Mouse (Mus musculus): ENCODE results near the gene Ints6. TPM values are rescaled to one million over a fixed set of nuclear protein-coding genes. Genes with fewer than 3 reads are reported as not detected.

Ints6 gene
- polyA plus RNA-seq, 1 experiment: 4.8 TPM

DNA sequence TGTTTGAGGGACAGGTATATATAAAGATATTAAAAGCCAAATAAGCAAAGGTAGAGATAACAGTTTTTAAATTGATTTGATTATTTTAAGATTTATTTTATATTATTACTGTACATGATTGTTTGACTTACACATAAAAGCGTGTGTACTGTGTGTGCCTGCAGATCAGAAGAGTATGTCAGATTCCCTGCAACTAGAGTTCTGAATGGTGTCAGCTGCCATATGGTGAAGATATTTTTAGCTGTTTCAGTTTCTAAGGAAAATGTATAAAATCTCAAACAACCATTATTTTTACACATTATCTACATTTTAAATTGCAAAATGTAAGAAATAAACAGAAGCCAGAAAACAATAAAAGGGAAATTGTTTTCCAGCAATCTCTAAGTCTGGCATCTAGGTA lies 39.3 kb downstream of the Ints6 start:
- H3K27me3 ChIP-seq (ENCODE audit: control insufficient read depth, insufficient read depth, low read length): no peaks in the 10 kb centered on the region
- H3K27ac ChIP-seq (ENCODE audit: insufficient read depth, low read length): no peak overlapping the region
- H3K4me3 ChIP-seq (ENCODE audit: extremely low read depth, insufficient read depth, insufficient read length): no peak overlapping the region
- peaks cover 2% of the 10 kb centered on the region; the same call in 1 of the 2 replicates for H3K4me1 ChIP-seq (ENCODE audit: control insufficient read depth, insufficient read depth, insufficient read length)
- no peak for DNase-seq (ENCODE audit: low read depth in 1 of 2, low spot score in 2 of 2)
- H3K36me3 ChIP-seq (ENCODE audit: control insufficient read depth, insufficient read depth, low read length): no peaks in the 10 kb centered on the region; the same call in 1 of the 2 replicates
- WGBS: 89% methylated on average over 1 of the region's 1 CpGs
- TF ChIP-seq POLR2A (IDR thresholded peaks at IDR 0.05; ENCODE audit: low read depth, low read length) (no peak), CTCF (IDR thresholded peaks at IDR 0.05; ENCODE audit: extremely low read depth, insufficient read depth, insufficient read length, insufficient replicate concordance) (no peak)

DNA sequence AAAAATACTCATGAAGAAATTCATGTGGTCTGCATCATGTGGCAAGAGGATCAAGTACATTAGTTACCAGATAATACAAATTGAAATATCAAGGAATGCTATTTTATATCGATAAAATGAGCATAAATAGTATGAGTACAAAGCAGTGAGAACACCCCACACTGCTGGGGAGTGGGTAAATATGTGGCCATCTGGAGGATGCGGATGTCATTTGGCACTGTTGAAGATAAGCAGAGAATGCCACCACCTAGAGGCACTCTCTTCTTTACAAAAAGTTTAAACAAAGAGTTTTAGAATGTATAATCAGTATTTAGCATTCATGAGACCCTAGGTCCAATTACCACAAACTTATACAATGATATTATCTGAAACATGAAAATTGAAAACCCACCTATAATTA lies 42.8 kb downstream of the Ints6 start:
- no peaks in the 10 kb centered on the region for H3K27me3 ChIP-seq (ENCODE audit: control insufficient read depth, insufficient read depth, low read length)
- no peaks in the 10 kb centered on the region for H3K4me1 ChIP-seq (ENCODE audit: control insufficient read depth, insufficient read depth, insufficient read length)
- no peak for DNase-seq (ENCODE audit: low read depth in 1 of 2, low spot score in 2 of 2)
- no peak overlapping the region for H3K4me3 ChIP-seq (ENCODE audit: extremely low read depth, insufficient read depth, insufficient read length)
- 91% methylated on average over 2 of the region's 2 CpGs for WGBS
- peaks cover 5% of the 10 kb centered on the region for H3K36me3 ChIP-seq (ENCODE audit: control insufficient read depth, insufficient read depth, low read length)
- no peak overlapping the region for H3K27ac ChIP-seq (ENCODE audit: insufficient read depth, low read length)
- no peak for TF ChIP-seq POLR2A (IDR thresholded peaks at IDR 0.05; ENCODE audit: low read depth, low read length)

DNA sequence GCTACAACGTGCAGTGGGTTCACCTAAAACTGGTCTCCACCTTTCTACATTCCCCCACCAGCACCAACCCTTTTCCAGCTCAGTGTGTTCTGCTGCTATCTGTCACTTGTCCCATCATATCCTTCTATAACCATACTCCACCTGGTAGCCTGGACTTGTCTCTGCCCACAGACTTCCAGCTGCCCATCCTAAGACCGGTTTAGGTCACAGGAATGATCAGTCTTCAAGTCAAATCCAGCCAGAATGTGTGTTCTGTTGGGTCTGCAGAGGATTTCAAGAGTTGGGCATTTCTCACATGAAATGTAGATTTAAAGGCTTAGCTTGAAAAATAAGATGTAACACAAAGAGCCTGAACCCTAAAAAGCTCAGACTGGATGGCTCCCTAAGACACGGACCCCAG lies 87.3 kb downstream of the Ints6 start:
- WGBS: 93% methylated on average over 3 of the region's 3 CpGs
- DNase-seq (ENCODE audit: low read depth in 1 of 2, low spot score in 2 of 2): no peak
- Histone ChIP-seq H3K27me3 (ENCODE audit: control insufficient read depth, insufficient read depth, low read length) (no peaks in the 10 kb centered on the region), H3K36me3 (ENCODE audit: control insufficient read depth, insufficient read depth, low read length) (no peaks in the 10 kb centered on the region), H3K4me3 (ENCODE audit: extremely low read depth, insufficient read depth, insufficient read length) (no peak overlapping the region), H3K4me1 (ENCODE audit: control insufficient read depth, insufficient read depth, insufficient read length) (no peaks in the 10 kb centered on the region), H3K27ac (ENCODE audit: insufficient read depth, low read length) (no peak overlapping the region)
- TF ChIP-seq POLR2A (IDR thresholded peaks at IDR 0.05; ENCODE audit: low read depth, low read length): no peak
- no peak for TF ChIP-seq CTCF (IDR thresholded peaks at IDR 0.05; ENCODE audit: extremely low read depth, insufficient read depth, insufficient read length, insufficient replicate concordance)

DNA sequence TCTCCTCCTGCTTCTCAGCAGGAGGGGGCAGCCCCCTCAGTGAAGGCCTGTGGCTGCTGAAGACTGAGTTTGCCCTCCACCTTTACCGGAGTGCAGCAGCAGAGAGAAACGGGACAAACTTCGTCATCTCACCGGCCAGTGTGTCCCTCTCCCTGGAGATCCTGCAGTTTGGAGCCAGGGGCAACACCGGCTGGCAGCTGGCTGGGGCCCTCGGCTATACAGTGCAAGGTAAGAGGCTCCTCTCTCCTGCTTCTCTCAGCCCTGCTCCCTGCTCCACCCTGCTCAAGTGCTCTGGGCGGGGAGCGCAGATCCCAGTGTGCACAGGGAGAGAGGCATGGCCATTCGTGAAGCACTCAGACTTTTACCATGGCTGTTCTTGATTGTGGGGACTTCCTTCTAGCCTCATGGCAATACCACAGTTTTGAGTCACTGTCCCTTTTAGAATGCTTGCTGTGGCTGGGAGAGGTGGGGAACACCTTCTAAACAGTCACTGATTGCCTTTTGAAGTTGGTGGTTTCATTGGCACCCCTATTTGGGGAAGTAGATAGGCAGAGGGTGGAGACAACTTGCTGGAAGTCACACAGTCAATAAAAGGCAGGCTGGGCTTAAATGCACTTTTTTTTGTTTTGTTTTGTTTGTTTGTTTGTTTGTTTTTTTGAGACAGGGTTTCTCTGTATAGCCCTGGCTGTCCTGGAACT lies 95.8 kb downstream of the Ints6 start:
- no peak for DNase-seq (ENCODE audit: low read depth in 1 of 2, low spot score in 2 of 2)
- Histone ChIP-seq H3K36me3 (ENCODE audit: control insufficient read depth, insufficient read depth, low read length) (no peaks in the 10 kb centered on the region), H3K4me1 (ENCODE audit: control insufficient read depth, insufficient read depth, insufficient read length) (no peaks in the 10 kb centered on the region), H3K27ac (ENCODE audit: insufficient read depth, low read length) (no peak overlapping the region), H3K4me3 (ENCODE audit: extremely low read depth, insufficient read depth, insufficient read length) (no peak overlapping the region), H3K27me3 (ENCODE audit: control insufficient read depth, insufficient read depth, low read length) (no peaks in the 10 kb centered on the region)
- 67% methylated on average over 9 of the region's 9 CpGs for WGBS
- TF ChIP-seq POLR2A (IDR thresholded peaks at IDR 0.05; ENCODE audit: low read depth, low read length) (no peak), CTCF (IDR thresholded peaks at IDR 0.05; ENCODE audit: extremely low read depth, insufficient read depth, insufficient read length, insufficient replicate concordance) (no peak)

DNA sequence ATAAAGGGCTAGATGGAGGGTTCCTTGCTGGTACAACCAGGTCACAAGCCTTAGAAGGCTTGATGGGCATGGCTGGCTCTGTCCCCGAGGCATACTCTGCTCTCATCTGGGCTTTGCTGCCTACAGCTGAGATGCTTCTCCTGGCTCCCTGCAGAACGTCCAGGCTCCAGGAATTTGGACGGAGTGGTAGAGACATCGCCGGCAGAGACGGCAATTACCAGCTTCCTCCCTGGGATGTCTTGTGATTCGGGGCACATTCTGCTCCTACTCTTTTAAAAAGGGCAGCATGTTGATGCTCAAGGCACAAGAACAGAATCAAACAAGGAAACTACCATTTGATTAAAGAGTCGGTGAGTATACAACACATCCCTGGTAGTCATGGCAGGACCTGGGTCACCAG lies 97.6 kb downstream of the Ints6 start, which contains the start of gene Serpine3:
Gene Serpine3, plus strand, starts transcription at position 301 of the 400 bp plus-strand sequence.
- Histone ChIP-seq H3K27me3 (ENCODE audit: control insufficient read depth, insufficient read depth, low read length) (no peaks in the 10 kb centered on the region), H3K36me3 (ENCODE audit: control insufficient read depth, insufficient read depth, low read length) (no peaks in the 10 kb centered on the region), H3K4me3 (ENCODE audit: extremely low read depth, insufficient read depth, insufficient read length) (no peak within 1 kb of the TSS), H3K27ac (ENCODE audit: insufficient read depth, low read length) (no peak within 1 kb of the TSS), H3K4me1 (ENCODE audit: control insufficient read depth, insufficient read depth, insufficient read length) (no peaks in the 10 kb centered on the region)
- 89% methylated on average over 8 of the region's 8 CpGs for WGBS
- TF ChIP-seq CTCF (IDR thresholded peaks at IDR 0.05; ENCODE audit: extremely low read depth, insufficient read depth, insufficient read length, insufficient replicate concordance) (no peak), POLR2A (IDR thresholded peaks at IDR 0.05; ENCODE audit: low read depth, low read length) (no peak)
- DNase-seq (ENCODE audit: low read depth in 1 of 2, low spot score in 2 of 2): no peak

DNA sequence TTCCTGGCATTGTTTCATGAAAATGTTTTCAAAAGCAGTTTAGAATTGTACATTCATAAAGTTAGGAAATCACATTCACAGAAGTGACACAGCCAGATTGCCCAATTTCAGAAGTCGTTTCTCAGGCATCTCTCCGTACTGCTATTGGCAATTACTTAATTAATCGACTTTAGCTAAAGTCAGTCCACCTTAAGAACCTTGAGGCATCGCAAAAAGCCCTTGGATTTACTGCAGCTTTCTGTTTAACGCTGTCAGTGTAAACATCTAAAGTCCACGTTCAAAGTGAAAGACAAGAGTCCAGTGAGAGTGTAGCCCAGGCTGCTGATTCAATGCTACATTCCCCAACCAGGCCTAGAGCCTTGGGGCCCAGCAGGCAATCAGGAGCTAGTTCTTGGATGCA lies 98.6 kb downstream of the Ints6 start:
- WGBS: 89% methylated on average over 6 of the region's 6 CpGs
- no peak overlapping the region for H3K27ac ChIP-seq (ENCODE audit: insufficient read depth, low read length)
- H3K4me1 ChIP-seq (ENCODE audit: control insufficient read depth, insufficient read depth, insufficient read length): no peaks in the 10 kb centered on the region
- no peaks in the 10 kb centered on the region for H3K36me3 ChIP-seq (ENCODE audit: control insufficient read depth, insufficient read depth, low read length)
- no peaks in the 10 kb centered on the region for H3K27me3 ChIP-seq (ENCODE audit: control insufficient read depth, insufficient read depth, low read length)
- TF ChIP-seq CTCF (IDR thresholded peaks at IDR 0.05; ENCODE audit: extremely low read depth, insufficient read depth, insufficient read length, insufficient replicate concordance) (no peak), POLR2A (IDR thresholded peaks at IDR 0.05; ENCODE audit: low read depth, low read length) (no peak)
- DNase-seq (ENCODE audit: low read depth in 1 of 2, low spot score in 2 of 2): no peak
- H3K4me3 ChIP-seq (ENCODE audit: extremely low read depth, insufficient read depth, insufficient read length): no peak overlapping the region

DNA sequence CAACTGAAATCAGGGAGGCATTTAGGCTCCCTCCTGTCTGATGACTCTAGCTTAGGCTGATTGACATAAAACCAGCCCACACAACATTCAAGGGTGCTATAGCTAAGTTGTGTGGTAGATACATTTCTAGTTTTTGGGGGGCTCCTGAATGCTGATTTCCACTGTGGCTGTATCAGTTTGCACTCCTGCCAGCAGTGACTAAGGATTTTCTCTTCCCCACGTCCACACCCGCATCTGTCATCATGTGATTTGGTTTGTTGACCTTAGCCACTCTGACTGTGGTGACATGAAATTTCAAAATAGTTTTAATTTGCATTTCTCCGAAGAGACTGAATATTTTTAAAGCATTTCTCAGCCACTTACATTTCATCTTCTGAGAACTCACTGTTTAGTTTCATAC lies 103.5 kb downstream of the Ints6 start:
- Histone ChIP-seq H3K4me3 (ENCODE audit: extremely low read depth, insufficient read depth, insufficient read length) (no peak overlapping the region), H3K36me3 (ENCODE audit: control insufficient read depth, insufficient read depth, low read length) (no peaks in the 10 kb centered on the region), H3K27ac (ENCODE audit: insufficient read depth, low read length) (no peak overlapping the region), H3K4me1 (ENCODE audit: control insufficient read depth, insufficient read depth, insufficient read length) (no peaks in the 10 kb centered on the region), H3K27me3 (ENCODE audit: control insufficient read depth, insufficient read depth, low read length) (no peaks in the 10 kb centered on the region)
- no peak for DNase-seq (ENCODE audit: low read depth in 1 of 2, low spot score in 2 of 2)
- TF ChIP-seq POLR2A (IDR thresholded peaks at IDR 0.05; ENCODE audit: low read depth, low read length) (no peak), CTCF (IDR thresholded peaks at IDR 0.05; ENCODE audit: extremely low read depth, insufficient read depth, insufficient read length, insufficient replicate concordance) (no peak)
- 42% methylated on average over 3 of the region's 3 CpGs for WGBS

Data from spleen, adult 2 months (tissue).